Mouse (Mus musculus) intestine, embryonic 16.5 days (tissue): Measurements from ENCODE around the gene Sema4a. TPM values are rescaled to one million over a fixed set of nuclear protein-coding genes. Genes with fewer than 3 reads are reported as not detected.

Source experiments
- ATAC-seq: fragments of 200-750 bp; cut with Nextera tagmentation; 2 replicates; pipeline ENCODE4 v1.8.0; 2017; ENCODE audit warnings: moderate TSS enrichment, moderate library complexity
- H3K27ac ChIP-seq: fragments of 300-500 bp; sonication (generic); 2 replicates; pipeline ENCODE4 v1.5.1; 2014; ENCODE audit warnings: mild to moderate bottlenecking, low read length
- H3K27me3 ChIP-seq: fragments of 300-500 bp; sonication (generic); replicated peaks from 2 replicates; pipeline ENCODE4 v1.6.1; 2014; ENCODE audit warnings: low read length, control low read depth, mixed read lengths; ENCODE audit not compliant: control insufficient read depth, insufficient read depth
- H3K36me3 ChIP-seq: fragments of 300-500 bp; sonication (generic); 2 replicates; pipeline ENCODE4 v1.6.1; 2014; ENCODE audit warnings: low read length, control low read depth; ENCODE audit not compliant: control insufficient read depth, insufficient read depth
- H3K4me1 ChIP-seq: fragments of 300-500 bp; sonication (generic); 2 replicates; pipeline ENCODE4 v1.6.1; 2014; ENCODE audit warnings: low read length, control low read depth, mixed read lengths; ENCODE audit not compliant: control insufficient read depth, insufficient read depth
- H3K4me2 ChIP-seq: fragments of 300-500 bp; sonication (generic); 2 replicates; pipeline ENCODE4 v1.6.1; 2014; ENCODE audit warnings: low read depth, low read length, control low read depth
- H3K4me3 ChIP-seq: fragments of 300-500 bp; sonication (generic); 2 replicates; pipeline ENCODE4 v1.5.1; 2014; ENCODE audit warnings: mild to moderate bottlenecking, low read length
- H3K9ac ChIP-seq: fragments of 300-500 bp; sonication (generic); 2 replicates; pipeline ENCODE4 v1.6.1; 2014; ENCODE audit warnings: low read depth, low read length
- H3K9me3 ChIP-seq: fragments of 300-500 bp; sonication (generic); 2 replicates; pipeline ENCODE4 v1.6.1; 2016; ENCODE audit warnings: low read length, control low read depth; ENCODE audit not compliant: control insufficient read depth
- WGBS: fragments of 180-500 bp; shearing (Covaris S2); extraction: QIAGEN DNeasy Blood & Tissue Kit; methylation state at CpG from one replicate; pipeline ENCODE4 v1.1.7; 2014; 5-methylcytosine and 5-hydroxymethylcytosine counted together
- microRNA-seq: library from miRNA; unstranded; fragments of <30 nt; microRNA quantifications from one replicate; pipeline ENCODE4, GENCODE M21; 2016
- polyA plus RNA-seq: library from polyadenylated mRNA; unstranded; fragments of >200 nt; fragmentation: Nextera tagmentation; extraction: Ambion mirVana; gene quantifications from 2 replicates; pipeline ENCODE4 v1.2.1, GENCODE M21; 2015

Sema4a gene
- polyA plus RNA-seq, 1 experiment from 2014 or later = 60.9 TPM

DNA sequence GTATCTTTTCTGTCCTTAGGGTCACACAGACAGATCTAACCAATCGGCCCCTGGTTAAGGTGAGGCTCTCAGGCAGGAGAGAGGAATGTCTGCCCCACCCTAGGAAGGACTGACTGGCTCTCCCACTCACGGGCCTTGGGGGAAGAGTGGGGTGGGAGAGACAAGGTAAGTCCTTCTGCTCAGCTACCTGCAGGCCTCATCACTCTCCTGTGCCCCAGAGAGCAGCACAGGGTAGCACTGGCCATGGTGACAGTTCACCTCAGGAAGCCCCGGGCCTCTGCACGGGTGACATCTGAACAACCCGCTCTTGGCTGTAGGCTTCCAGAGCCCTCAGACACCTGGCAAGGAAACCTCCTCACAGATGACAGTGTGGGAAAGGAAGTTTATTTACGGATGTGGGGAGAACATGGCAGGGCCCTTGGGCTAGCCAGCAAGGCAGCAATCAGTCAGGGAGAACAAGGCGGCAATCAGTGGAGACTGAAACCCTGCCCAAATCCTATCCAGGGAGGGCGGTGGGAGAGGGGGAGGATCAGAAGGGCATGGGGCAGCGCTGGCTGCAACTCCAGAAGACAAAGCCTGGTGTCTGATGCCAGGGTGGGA lies 67.1 kb downstream of the Sema4a start:
- Histone ChIP-seq H3K9ac (no peak overlapping the region), H3K36me3 (peaks cover 3% of the 10 kb centered on the region)
- 82% methylated on average over 9 of the region's 9 CpGs for whole genome bisulfite sequencing

More for the DNA sequence above, 67.1 kb downstream of the Sema4a start:
- H3K4me2 ChIP-seq = no peak overlapping the region
- no peak overlapping the region for H3K27ac ChIP-seq
- no peak overlapping the region for H3K4me3 ChIP-seq
- H3K9me3 ChIP-seq = no peaks in the 10 kb centered on the region; the same call in 1 of the 2 replicates
- ATAC-seq = no peak
- H3K27me3 ChIP-seq = no peaks in the 10 kb centered on the region
- no peaks in the 10 kb centered on the region for H3K4me1 ChIP-seq

Small RNAs within 50 kb of the gene (microRNA-seq; reads per million reads assigned to microRNA genes)
- gene Mir7011 = not detected

Other genes starting within 250 kb of the Sema4a start
- gene Rhbg, start 206.5 kb downstream of the Sema4a start, polyA plus RNA-seq = 0.69 and 1.3 TPM in 2 replicates
- gene Gm38392, start 174.0 kb downstream of the Sema4a start, polyA plus RNA-seq = 0.81 TPM in 1 of 2 replicates, not detected in the other
- 9.7 and 10.8 TPM in 2 replicates for gene Tsacc, start 164.2 kb downstream of the Sema4a start, polyA plus RNA-seq
- 470 and 510 TPM in 2 replicates for gene Cct3, start 164.1 kb downstream of the Sema4a start, polyA plus RNA-seq
- 365 and 416 TPM in 2 replicates for gene Glmp, start 136.2 kb downstream of the Sema4a start, polyA plus RNA-seq
- gene Tmem79, start 125.0 kb downstream of the Sema4a start, polyA plus RNA-seq = 23.8 and 29.4 TPM in 2 replicates
- 34.2 and 34.7 TPM in 2 replicates for gene Smg5, start 124.9 kb downstream of the Sema4a start, polyA plus RNA-seq
- 4.4 and 5.1 TPM in 2 replicates for gene Paqr6, start 96.6 kb downstream of the Sema4a start, polyA plus RNA-seq
- gene Bglap3, start 88.4 kb downstream of the Sema4a start, polyA plus RNA-seq = 2.2 and 5.3 TPM in 2 replicates
- not detected in 2 replicates for gene Bglap2, start 82.5 kb downstream of the Sema4a start, polyA plus RNA-seq
- gene Bglap, start 76.7 kb downstream of the Sema4a start, polyA plus RNA-seq = 0.69 TPM in 1 of 2 replicates, not detected in the other
- gene Pmf1, start 50.9 kb downstream of the Sema4a start, polyA plus RNA-seq = 112 and 129 TPM in 2 replicates
- gene Slc25a44, start 36.0 kb downstream of the Sema4a start, polyA plus RNA-seq = 20.4 and 21.8 TPM in 2 replicates
- gene Lmna, start 48.8 kb upstream of the Sema4a start, polyA plus RNA-seq = 126 and 127 TPM in 2 replicates
- 6.5 and 7.3 TPM in 2 replicates for gene Mex3a, start 71.2 kb upstream of the Sema4a start, polyA plus RNA-seq
- 102 and 109 TPM in 2 replicates for gene Rab25, start 87.1 kb upstream of the Sema4a start, polyA plus RNA-seq
- 244 and 256 TPM in 2 replicates for gene Lamtor2, start 91.9 kb upstream of the Sema4a start, polyA plus RNA-seq
- 37.2 and 38.9 TPM in 2 replicates for gene Ubqln4, start 92.6 kb upstream of the Sema4a start, polyA plus RNA-seq
- gene Ssr2, start 114.7 kb upstream of the Sema4a start, polyA plus RNA-seq = 371 and 377 TPM in 2 replicates
- gene Arhgef2, start 144.8 kb upstream of the Sema4a start, polyA plus RNA-seq = 41.5 and 43.7 TPM in 2 replicates
- gene Rxfp4, start 192.0 kb upstream of the Sema4a start, polyA plus RNA-seq = not detected in 2 replicates
- gene Khdc4, start 224.6 kb upstream of the Sema4a start, polyA plus RNA-seq = 61.1 and 61.5 TPM in 2 replicates